Mouse (Mus musculus): Measurements from ENCODE around the gene Gnat2. TPM values are rescaled to one million over a fixed set of nuclear protein-coding genes. Genes with fewer than 3 reads are reported as not detected.
A peak's percentile ranks its signal among the peaks of the same experiment; 100 is the strongest.

Gnat2 gene
- total RNA-seq, 1 experiment from 2014 or later = not detected

DNA sequence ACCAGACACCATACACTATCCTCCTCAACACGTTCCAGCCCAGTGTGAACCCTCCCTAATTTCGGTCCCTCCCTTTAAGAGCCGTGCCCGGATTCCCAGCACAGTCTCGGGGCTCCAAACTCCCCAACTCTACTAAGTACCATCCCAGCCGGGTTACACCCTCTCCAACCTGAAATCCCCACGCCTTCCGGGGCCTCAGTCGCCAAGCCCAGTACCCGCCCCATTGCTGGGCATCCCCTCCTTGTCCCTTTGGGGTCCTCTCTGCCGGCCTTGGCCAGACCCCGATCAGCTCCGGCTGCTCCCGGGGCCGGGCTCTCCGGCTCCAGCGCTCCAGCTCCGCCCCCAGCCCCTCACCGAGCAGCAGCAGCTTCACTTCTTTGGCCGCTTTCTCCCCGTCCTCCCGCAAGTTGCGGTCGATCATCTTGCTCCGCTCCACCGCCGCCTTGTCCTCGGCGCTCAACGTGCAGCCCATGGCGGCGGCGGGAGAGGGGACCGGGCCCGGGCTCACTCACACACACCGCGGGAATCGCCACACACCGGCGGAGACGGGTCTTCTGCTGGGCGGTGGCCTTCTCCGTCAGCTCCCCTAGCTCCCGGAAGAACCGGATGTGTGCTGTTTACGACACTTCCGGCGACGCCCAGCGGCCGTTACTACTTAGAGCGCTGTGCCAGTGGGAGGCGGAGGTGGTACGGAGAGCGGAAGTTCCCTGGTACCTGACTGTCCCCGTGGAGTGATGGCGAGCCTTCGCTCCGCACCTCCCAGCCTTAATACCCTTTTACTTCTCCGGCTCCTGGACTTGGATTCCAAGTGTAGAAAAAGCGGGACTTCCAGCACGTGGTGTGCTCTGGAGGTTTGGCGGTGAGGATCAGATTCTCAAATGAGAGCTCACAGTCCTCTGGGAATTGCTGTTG, 53.2 kb downstream of the Gnat2 start, which contains the start of gene Gnai3:
Gene Gnai3 (minus strand): TSS at position 613 of the 912 bp plus-strand sequence.
- peak; percentile 94 for ATAC-seq (replicated peaks; ENCODE audit: insufficient number of reproducible peaks, low FRiP score, low TSS enrichment, poor library complexity, severe bottlenecking)

DNA sequence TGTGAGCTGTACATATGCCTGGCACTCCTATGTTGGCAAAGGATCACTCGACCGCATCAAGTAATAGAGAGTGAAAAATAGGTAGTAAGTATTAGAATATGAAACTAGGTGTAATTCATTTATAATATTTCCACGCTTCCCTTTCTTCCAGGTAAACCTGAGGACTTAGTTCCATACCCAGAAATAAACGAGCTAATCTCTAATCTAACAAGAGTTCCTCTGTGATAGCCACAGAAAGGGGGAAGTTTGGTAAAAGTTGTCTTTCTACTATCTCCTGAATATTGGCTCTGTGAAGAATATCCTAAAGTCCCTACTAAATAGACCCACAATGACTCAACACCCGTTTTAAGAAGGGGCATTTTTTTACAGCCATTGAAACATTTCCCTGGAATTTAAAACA, 54.1 kb downstream of the Gnat2 start:
- ATAC-seq (replicated peaks; ENCODE audit: insufficient number of reproducible peaks, low FRiP score, low TSS enrichment, poor library complexity, severe bottlenecking) = no peak

DNA sequence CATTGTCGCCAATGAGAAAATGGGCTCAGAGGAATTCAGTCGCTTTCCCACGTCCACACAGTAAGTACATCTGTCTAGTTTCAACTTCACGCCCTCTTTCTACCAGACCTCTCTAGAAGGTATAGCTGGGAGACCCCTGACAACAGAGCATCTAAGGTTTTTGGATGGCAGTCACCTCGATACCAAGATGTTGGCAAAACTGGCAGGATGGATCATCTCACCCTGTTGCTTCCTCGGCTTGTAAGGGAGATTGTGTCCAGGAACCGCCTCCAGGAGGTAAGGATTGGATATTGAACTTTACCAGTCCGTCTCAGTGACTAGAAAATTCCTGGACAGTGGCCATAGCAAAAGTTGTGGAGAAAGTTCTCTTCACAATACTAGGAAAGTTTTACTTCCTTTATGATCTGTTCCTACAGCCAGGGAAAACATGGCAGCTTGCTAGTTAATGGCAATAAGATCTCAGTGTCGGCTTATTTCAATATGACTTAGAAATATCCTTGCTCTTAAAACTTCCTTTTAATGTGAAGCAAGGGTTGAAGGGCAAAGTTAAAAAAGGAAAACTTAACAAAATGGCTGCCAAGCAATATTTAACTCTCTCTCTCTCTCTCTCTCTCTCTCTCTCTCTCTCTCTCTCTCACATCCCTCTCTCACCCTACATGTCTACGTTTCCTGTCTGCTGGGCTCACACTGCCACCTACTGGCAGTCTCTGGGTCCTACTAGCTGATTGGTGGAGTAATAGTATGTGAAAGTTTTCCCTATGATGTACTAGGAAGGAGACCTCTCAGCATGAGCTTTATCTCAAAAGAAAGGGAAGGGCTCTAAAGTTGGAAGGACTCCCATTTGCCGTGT, 55.0 kb downstream of the Gnat2 start:
- ATAC-seq (replicated peaks; ENCODE audit: insufficient number of reproducible peaks, low FRiP score, low TSS enrichment, poor library complexity, severe bottlenecking) = peak; percentile 79

Other genes with a start within 250 kb of the Gnat2 start
- not detected in 3 replicates for gene Eps8l3, start 215.6 kb upstream of the Gnat2 start, total RNA-seq (2017)
- 5.0 to 6.9 TPM in 2 of 3 replicates, not detected in the other for gene Gstm5, start 197.0 kb upstream of the Gnat2 start, total RNA-seq (2017)
- not detected in 3 replicates for gene Gstm7, start 161.0 kb upstream of the Gnat2 start, total RNA-seq (2017)
- not detected in 3 replicates for gene Gstm6, start 149.0 kb upstream of the Gnat2 start, total RNA-seq (2017)
- not detected in 3 replicates for gene Gstm3, start 123.5 kb upstream of the Gnat2 start, total RNA-seq (2017)
- gene Gstm2, start 106.3 kb upstream of the Gnat2 start, total RNA-seq (2017) = not detected in 3 replicates
- 43.8 to 75.0 TPM (median 64.1 TPM) in 3 replicates for gene Gstm1, start 74.8 kb upstream of the Gnat2 start, total RNA-seq (2017)
- gene Gstm4, start 47.9 kb upstream of the Gnat2 start, total RNA-seq (2017) = 7.4 to 12.4 TPM (median 8.4 TPM) in 3 replicates
- gene Ampd2, start 6.1 kb upstream of the Gnat2 start, total RNA-seq (2017) = 15.6 to 22.0 TPM (median 18.4 TPM) in 3 replicates
- gene Gnai3, start 53.4 kb downstream of the Gnat2 start, total RNA-seq (2017) = 156 to 172 TPM (median 164 TPM) in 3 replicates
- not detected in 3 replicates for gene Gpr61, start 62.1 kb downstream of the Gnat2 start, total RNA-seq (2017)
- gene Amigo1, start 93.5 kb downstream of the Gnat2 start, total RNA-seq (2017) = 3.7 to 6.2 TPM (median 4.2 TPM) in 3 replicates
- 13.0 to 22.3 TPM (median 15.0 TPM) in 3 replicates for gene Cyb561d1, start 108.4 kb downstream of the Gnat2 start, total RNA-seq (2017)
- 4.0 to 7.1 TPM (median 6.8 TPM) in 3 replicates for gene Atxn7l2, start 118.1 kb downstream of the Gnat2 start, total RNA-seq (2017)
- gene Sypl2, start 133.9 kb downstream of the Gnat2 start, total RNA-seq (2017) = not detected in 3 replicates
- 137 to 139 TPM (median 138 TPM) in 3 replicates for gene Psma5, start 164.1 kb downstream of the Gnat2 start, total RNA-seq (2017)
- 31.6 to 35.5 TPM (median 32.1 TPM) in 3 replicates for gene Sort1, start 191.3 kb downstream of the Gnat2 start, total RNA-seq (2017)